Mouse (Mus musculus) liver, embryonic 14.5 days (tissue): ENCODE measurements at regions not wholly inside any gene's neighbourhood (a gene's known extent, or its start where the extent isn't known, plus 50 kb on each side); places are given as distances from the start of the nearest gene placed in this dataset.

Experiments used
- ATAC-seq: fragments of 200-750 bp; cut with Nextera tagmentation; 2 replicates; pipeline ENCODE4 v1.8.0; 2017; ENCODE audit warnings: moderate number of reproducible peaks, mild to moderate bottlenecking, moderate library complexity; ENCODE audit not compliant: insufficient read depth
- DNase-seq, 3 experiments: peaks; one replicate each; pipeline ENCODE4 v3.0.0-alpha.2; 2012 to 2013; ENCODE audit warnings: low read depth in 3 of 3, low spot score in 3 of 3
- H3K27ac ChIP-seq: fragments of 300-500 bp; sonication (generic); 2 replicates; pipeline ENCODE4 v1.5.1; 2014; ENCODE audit warnings: moderate library complexity, mild to moderate bottlenecking, control low read depth, inconsistent platforms
- H3K27me3 ChIP-seq: fragments of 300-500 bp; sonication (generic); 2 replicates; pipeline ENCODE4 v1.6.1; 2014; ENCODE audit warnings: mild to moderate bottlenecking, low read length, moderate library complexity; ENCODE audit not compliant: control insufficient read depth, insufficient read depth
- H3K36me3 ChIP-seq: fragments of 300-500 bp; sonication (generic); replicated peaks from 2 replicates; pipeline ENCODE4 v1.6.1; 2014; ENCODE audit warnings: low read depth; ENCODE audit not compliant: control insufficient read depth, insufficient read depth
- H3K4me1 ChIP-seq, 2 experiments: fragments of 200-500 bp in 1 of 2; fragments of 300-500 bp in 1 of 2; sonication (generic) in 1 of 2; replicated peaks; 2 replicates each; pipeline ENCODE4 v1.6.1; 2012 to 2014; ENCODE audit warnings: antibody characterized with exemption in 1 of 2, inconsistent platforms in 1 of 2, low read length in 1 of 2; ENCODE audit not compliant: control insufficient read depth in 2 of 2, insufficient read depth in 2 of 2
- H3K4me2 ChIP-seq: fragments of 300-500 bp; sonication (generic); 2 replicates; pipeline ENCODE4 v1.6.1; 2014; ENCODE audit warnings: low read depth, mild to moderate bottlenecking, control low read depth, moderate library complexity
- H3K4me3 ChIP-seq, 2 experiments: fragments of 200-500 bp in 1 of 2; fragments of 300-500 bp in 1 of 2; sonication (generic) in 1 of 2; 2 replicates each; pipeline ENCODE4 v1.5.1; 2012 to 2014; ENCODE audit warnings: low read depth in 2 of 2, low read length in 2 of 2, mild to moderate bottlenecking in 2 of 2, control low read depth in 1 of 2, inconsistent platforms in 1 of 2, moderate library complexity in 1 of 2; ENCODE audit not compliant: insufficient read depth in 1 of 2
- H3K9ac ChIP-seq: fragments of 300-500 bp; sonication (generic); replicated peaks from 2 replicates; pipeline ENCODE4 v1.6.1; 2014; ENCODE audit warnings: mild to moderate bottlenecking, control low read depth, moderate library complexity
- H3K9me3 ChIP-seq: fragments of 300-500 bp; sonication (generic); 2 replicates; pipeline ENCODE4 v1.6.1; 2016; ENCODE audit warnings: low read length, mixed read lengths; ENCODE audit not compliant: control insufficient read depth
- CTCF ChIP-seq: IDR thresholded peaks from 2 replicates; pipeline ENCODE4 v1.5.1; 2016; ENCODE audit warnings: antibody characterized with exemption, low read depth, control low read depth
- EP300 ChIP-seq: IDR thresholded peaks from 2 replicates; pipeline ENCODE4 v1.6.1; 2016; ENCODE audit warnings: antibody characterized with exemption, low read depth
- WGBS: fragments of 180-500 bp; shearing (Covaris S2); extraction: QIAGEN DNeasy Blood & Tissue Kit; methylation state at CpG from one replicate; pipeline ENCODE4 v1.1.7; 2014; ENCODE audit not compliant: insufficient replicate concordance; 5-methylcytosine and 5-hydroxymethylcytosine counted together

DNA sequence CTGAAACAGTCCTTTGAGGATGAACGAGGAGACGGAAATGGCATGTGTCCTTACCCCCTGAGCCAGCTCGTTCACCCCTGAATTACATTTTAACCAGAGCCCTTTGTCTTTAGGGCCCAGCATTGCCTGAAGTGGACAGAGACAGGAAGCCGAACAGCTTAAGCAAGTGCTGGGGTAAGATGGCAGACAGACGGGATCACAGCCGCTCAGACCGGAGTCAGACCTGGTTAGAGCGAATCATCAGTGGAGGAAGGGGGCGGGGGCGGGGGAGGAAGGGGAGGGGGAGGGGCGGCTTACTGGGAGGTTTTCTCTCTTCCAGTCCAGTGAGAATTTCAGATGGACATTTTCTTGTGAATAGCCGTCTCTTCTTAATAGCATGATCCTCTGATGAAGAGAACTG is 103.1 kb upstream of the Ankrd55 start:
- no peak for DNase-seq
- H3K36me3 ChIP-seq: no peaks in the 10 kb centered on the region
- no peak overlapping the region for H3K27ac ChIP-seq
- H3K9me3 ChIP-seq: no peaks in the 10 kb centered on the region
- ATAC-seq: no peak
- peaks cover 0 to 2% of the 10 kb centered on the region in 2 experiments; a peak in 2 of 4 replicates for H3K4me1 ChIP-seq
- TF ChIP-seq CTCF (no peak), EP300 (no peak)
- H3K4me3 ChIP-seq: no peak overlapping the region
- no peaks in the 10 kb centered on the region for H3K27me3 ChIP-seq
- H3K9ac ChIP-seq: no peak overlapping the region
- WGBS: 25% methylated on average over 10 of the region's 12 CpGs
- H3K4me2 ChIP-seq: no peak overlapping the region

- H3K9ac ChIP-seq: no peak overlapping the region
- DNase-seq (no peak), ATAC-seq (no peak)
- no peak overlapping the region for H3K4me3 ChIP-seq
- no peaks in the 10 kb centered on the region for H3K36me3 ChIP-seq
- TF ChIP-seq CTCF: no peak
- no peak for TF ChIP-seq EP300
- H3K27me3 ChIP-seq: no peaks in the 10 kb centered on the region
- 37% methylated on average over 3 of the region's 3 CpGs for WGBS
- H3K4me2 ChIP-seq: no peak overlapping the region
- no peaks in the 10 kb centered on the region for H3K9me3 ChIP-seq
- H3K4me1 ChIP-seq: peaks cover 0 to 2% of the 10 kb centered on the region in 2 experiments; a peak in 2 of 4 replicates
- no peak overlapping the region for H3K27ac ChIP-seq
These were observed 101.0 kb upstream of the Ankrd55 start for GRCm38 (mm10) chr13:112187226-112187625.

- Histone ChIP-seq H3K4me3 (no peak overlapping the region), H3K9me3 (no peaks in the 10 kb centered on the region), H3K9ac (no peak overlapping the region), H3K27me3 (no peaks in the 10 kb centered on the region), H3K36me3 (no peaks in the 10 kb centered on the region), H3K4me1 (peaks cover 0 to 4% of the 10 kb centered on the region in 2 experiments; a peak in 2 of 4 replicates), H3K4me2 (no peak overlapping the region), H3K27ac (no peak overlapping the region)
- TF ChIP-seq EP300 (no peak), CTCF (no peak)
- ATAC-seq (no peak), DNase-seq (no peak)
- 61% methylated on average over 7 of the region's 7 CpGs for WGBS
These were observed 99.9 kb upstream of the Ankrd55 start for GRCm38 (mm10) chr13:112188313-112188712.

DNA sequence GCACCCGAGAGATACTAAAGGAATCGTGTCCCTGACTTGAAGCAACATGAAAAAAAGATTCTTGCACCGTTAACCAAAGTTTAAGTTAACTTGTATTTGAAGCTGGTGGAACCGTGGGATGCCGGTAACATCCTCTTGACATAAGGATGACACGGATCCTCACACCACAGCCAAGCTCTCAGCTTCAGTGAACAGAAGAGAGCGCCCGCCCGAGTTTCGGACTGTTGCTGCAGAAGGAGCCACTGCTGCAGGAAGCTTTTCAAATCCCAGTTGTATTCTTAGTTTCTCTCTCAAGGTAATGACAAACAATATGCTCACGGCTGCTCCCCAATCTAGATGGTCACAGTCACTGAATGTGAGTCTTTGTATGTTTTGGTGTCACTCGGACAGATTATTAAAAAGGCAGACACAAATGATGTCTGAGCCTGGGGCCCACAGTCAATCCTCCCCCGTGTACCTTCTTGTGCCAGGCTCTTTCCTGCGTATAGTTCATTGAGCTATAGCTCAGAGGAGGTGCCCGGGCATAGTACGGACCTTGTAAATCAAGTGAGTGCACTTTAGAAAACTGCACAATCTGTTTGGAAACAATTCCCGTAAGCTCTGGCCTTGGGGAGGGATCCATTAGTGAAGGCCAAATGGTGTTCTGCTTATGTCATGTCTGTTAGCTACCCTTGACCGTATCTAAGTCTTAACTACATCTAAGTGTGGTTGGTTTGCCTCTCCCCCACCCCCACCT is 99.3 kb upstream of the Ankrd55 start:
- Histone ChIP-seq H3K27me3 (no peaks in the 10 kb centered on the region), H3K4me2 (no peak overlapping the region), H3K9me3 (no peaks in the 10 kb centered on the region), H3K27ac (no peak overlapping the region), H3K4me1 (peaks cover 0 to 4% of the 10 kb centered on the region in 2 experiments; a peak in 2 of 4 replicates), H3K36me3 (no peaks in the 10 kb centered on the region), H3K4me3 (no peak overlapping the region), H3K9ac (no peak overlapping the region)
- ATAC-seq (no peak), DNase-seq (no peak)
- 71% methylated on average over 18 of the region's 18 CpGs for WGBS
- no peak for TF ChIP-seq CTCF
- no peak for TF ChIP-seq EP300

DNA sequence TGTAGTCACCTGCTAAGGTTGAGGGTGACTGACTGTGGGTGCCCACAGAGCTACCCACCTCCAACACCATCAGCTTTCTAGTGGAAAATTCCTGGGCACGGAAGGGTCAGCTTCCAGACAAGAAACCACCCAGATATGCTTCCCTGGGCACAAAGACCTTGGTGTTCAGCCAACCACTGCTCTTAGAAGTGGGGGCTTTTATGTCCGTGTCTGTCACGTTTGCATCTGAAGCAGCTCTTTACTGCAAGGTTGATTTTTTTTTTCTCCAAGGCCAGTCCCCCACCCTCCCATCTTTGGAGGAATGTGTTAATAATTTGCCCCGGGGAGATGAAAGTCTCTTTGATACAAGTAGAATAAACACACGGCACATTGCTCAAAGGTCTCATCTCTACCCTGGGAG is 98.6 kb upstream of the Ankrd55 start:
- no peak overlapping the region for H3K4me3 ChIP-seq
- DNase-seq (no peak), ATAC-seq (no peak)
- H3K36me3 ChIP-seq: no peaks in the 10 kb centered on the region
- no peak overlapping the region for H3K9ac ChIP-seq
- peaks cover 0 to 4% of the 10 kb centered on the region in 2 experiments; a peak in 2 of 4 replicates for H3K4me1 ChIP-seq
- no peak overlapping the region for H3K27ac ChIP-seq
- no peaks in the 10 kb centered on the region for H3K9me3 ChIP-seq
- TF ChIP-seq EP300 (no peak), CTCF (no peak)
- WGBS: 53% methylated on average over 5 of the region's 5 CpGs
- no peak overlapping the region for H3K4me2 ChIP-seq
- no peaks in the 10 kb centered on the region for H3K27me3 ChIP-seq
